Mouse (Mus musculus): Measurements from ENCODE around the gene Snx11.
A peak's percentile ranks its signal among the peaks of the same experiment; 100 is the strongest.
"Not testable (repeated sequence)": the region's sequence is repeated elsewhere in the genome, so short reads cannot be mapped to it uniquely, and the experiment has no call there.

Snx11 gene

DNA sequence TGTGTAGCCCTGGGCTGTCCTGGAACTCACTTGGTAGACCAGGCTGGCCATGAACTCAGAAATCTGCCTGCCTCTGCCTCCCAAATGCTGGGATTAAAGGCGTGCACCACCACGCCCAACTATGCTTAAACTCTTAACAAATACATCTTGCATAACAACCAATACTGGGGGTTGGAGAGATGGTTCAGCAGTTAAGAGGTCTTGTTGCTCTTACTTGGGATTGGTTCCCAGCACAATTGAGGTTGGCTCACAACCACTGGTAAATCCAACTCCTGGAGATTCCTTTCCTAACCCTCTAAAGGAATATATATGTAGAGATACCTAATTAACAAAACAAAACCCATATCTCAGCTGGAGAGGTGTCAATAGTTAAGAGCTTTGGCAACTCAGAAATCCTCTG is 18.7 kb upstream of the Snx11 start:
- no peak for DNase-seq (ENCODE audit: low spot score in 2 of 2)

DNA sequence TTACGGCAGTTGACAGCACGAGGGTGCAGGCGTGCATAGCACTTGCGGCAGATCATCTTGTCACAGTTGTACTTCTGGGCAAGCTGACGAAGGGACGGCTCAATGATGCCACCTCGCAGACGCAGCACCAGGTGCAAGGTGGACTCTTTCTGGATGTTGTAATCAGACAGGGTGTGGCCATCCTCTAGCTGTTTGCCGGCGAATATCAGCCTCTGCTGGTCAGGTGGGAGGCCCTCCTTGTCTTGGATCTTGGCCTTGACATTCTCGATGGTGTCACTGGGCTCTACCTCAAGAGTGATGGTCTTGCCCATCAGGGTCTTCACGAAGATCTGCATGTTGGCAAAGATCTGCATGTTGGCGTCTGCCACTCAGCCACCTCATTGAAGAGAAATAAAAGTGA is 18.1 kb upstream of the Snx11 start:
- DNase-seq (ENCODE audit: low spot score in 2 of 2) = no peak

DNA sequence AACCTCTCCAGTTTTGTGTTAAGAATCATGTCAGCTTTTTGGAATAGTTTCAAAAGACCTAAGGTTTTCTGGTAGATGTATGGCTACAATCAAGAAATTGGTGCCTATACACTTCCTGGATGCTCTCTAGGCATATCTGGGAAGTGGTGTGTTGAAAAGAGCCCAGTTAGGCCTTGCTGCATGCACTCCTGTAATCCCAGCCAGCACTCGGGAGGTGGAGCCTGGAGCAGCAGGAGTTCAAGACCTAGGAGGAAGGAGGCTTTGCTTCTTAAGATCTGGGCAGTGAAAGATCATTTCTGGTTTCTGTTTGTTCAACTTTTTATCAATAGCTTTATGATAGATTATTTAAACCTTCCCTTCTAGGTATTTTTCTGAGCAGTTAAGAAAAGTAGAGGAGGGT is 13.3 kb upstream of the Snx11 start:
- no peak for DNase-seq (ENCODE audit: low spot score in 2 of 2)

DNA sequence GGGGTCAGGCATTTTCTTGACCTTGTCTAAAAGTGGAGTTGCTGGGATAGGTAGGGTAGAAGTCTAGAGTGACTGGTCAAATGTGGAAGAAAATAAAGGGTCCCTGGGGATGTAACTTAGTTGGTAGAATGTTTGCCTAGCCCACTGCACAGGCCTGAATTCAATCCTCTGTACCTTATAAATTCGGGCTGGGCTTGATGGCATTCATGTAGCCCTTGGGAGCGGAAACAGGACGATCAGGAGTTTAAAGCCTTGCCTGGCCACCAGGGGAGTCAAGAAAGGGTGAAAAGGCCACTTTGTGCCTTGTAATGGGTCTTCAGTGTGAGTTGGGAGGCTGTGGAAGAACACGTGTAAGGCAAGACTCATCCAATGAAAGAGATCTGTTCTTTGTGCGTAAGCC is 12.6 kb upstream of the Snx11 start:
- no peak for DNase-seq (ENCODE audit: low spot score in 2 of 2)

DNA sequence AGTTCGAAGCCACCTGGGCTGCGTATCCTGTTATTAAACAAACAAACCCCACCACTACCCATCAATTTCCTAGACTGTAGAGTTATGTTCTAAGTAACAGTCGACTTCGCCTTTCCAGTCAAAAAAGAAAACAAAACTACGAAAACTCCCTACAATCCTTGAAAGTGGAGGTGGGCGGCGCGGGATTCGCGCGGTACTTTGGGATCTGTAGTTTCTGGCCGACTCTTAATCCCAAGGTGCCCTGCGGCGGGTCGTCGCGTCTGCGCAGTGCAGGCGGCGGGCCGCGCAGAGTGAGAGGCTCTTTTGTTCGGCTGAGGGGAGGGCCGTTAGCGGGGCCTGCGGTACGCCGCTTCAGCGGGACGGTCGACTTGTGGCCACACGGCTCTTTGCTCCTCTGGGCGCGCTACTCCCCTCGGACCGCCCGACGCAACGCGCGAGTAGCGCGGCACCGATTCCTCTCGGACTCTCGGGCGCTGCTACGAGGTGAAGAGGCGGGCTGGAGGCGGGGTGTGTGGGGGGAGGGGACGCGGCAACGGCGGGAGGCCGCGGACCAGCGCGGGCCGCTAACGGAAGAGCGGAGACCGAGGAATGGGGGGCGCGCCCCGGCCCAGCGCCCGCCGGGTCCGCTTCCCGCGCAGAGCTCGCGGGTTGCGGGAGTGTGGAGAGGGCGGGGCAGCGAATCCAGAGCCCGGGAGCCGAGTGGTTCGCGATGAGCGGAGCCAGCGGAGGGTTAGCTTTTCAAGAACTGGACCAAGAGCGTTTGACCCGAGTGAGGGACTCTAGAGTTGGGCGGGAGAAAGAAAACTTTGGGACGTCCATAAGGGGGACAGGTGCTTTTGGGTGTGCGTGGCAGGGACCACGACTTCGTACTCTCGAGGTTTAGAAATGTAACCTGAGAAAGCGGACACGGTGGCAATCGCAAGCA is 11.8 kb upstream of the Snx11 start, which contains the start of gene Cbx1:
Cbx1 (plus strand) TSS at position 257 of the 925 bp plus-strand sequence.
- DNase-seq (ENCODE audit: low spot score in 2 of 2) = peak; percentile 91 to 92

DNA sequence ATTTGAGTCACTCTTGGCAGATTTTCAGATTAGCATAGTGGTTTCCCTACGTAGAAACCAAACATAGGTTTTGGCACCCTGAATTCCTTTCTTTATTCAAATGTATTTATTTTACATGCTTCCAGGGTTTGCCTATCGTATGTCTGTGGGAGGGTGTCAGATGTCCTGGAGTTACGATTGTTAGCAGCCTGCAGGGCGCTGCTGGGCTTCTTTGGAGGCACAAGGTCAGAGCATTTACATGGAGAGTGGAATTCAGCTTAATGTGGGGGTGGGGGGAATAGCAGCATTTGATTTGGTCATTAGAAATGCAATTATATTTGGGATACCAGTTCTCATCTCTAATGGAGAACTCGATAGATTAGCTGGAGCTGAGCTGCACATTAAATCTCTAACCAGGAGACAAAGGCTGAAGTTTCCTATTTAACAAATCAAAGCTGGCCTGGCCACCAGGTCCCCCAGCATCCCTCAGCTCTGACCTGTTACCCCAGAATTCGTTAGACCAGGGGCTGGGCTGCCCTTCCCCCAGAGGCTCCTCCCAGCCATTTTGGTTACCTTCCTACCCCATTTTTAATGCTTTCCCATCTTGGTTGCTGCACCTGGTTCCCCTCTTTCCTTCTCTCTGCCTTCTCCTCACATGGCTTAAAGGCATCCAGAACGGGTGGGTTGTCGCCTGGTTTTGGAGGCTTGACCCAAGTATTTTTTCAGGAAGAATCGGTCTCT is 9.5 kb upstream of the Snx11 start:
- DNase-seq (ENCODE audit: low spot score in 2 of 2) = no peak

DNA sequence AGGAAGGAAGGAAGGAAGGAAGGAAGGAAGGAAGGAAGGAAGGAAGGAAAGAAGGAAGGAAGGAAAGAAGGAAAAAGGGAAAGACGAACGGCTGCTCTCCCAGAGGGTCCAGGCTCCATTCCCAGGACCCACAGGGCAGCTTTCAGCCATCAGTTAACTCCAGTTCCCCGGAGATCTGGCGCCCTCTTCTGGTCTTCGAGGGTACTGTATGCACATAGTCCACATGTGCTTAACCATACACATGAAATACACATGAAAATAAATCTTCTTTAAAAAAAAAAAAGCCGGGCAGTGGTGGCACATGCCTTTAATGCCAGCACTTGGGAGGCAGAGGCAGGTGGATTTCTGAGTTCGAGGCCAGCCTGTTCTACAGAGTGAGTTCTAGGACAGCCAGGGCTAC is 7.5 kb upstream of the Snx11 start:
- peak; percentile 54 to 67 for DNase-seq (ENCODE audit: low spot score in 2 of 2)

DNA sequence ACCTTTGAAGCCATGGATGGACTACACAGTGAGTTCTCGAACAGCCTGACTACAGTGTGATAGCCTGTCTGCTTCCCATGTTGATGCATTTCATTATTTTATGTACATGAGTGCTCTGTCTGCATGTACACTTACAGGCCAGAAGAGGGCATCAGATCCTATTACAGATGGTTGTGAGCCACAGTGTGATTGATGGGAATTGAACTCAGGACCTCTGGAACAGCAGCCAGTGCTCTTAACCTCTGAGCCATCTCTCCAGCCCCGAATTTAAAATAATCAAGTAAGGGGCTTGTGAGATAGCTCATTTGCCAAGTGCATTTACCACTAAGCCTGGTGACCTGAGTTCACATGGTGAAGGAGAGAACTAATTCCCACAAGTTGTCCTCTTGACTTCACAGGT is 4.1 kb upstream of the Snx11 start:
- DNase-seq (ENCODE audit: low spot score in 2 of 2) = no peak

- no peak for DNase-seq (ENCODE audit: low spot score in 2 of 2)
Measured at GRCm38 (mm10) chr11:96780306-96780705, 2.9 kb upstream of the Snx11 start.

DNA sequence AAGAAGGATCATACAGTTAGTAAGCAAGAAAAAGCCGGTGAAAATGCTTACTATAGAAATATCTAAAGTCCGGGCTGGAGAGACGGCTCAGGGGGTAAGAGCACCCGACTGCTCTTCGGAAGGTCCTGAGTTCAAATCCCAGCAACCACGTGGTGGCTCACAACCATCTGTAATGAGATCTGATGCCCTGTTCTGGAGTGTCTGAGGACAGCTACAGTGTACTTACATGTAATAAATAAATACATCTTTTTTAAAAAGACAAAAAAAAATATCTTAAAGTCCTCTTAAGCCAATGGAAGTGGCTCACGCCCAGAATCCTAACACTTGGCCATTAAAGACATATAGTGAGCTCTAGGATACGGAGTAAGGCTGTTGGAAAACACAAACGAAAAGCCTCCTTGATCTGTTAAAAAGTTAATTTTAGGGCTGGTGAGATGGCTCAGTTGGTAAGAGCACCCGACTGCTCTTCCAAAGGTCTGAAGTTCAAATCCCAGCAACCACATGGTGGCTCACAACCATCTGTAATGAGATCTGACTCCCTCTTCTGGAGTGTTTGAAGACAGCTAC is 785 bp upstream of the Snx11 start:
- DNase-seq (ENCODE audit: low spot score in 2 of 2) = not testable (repeated sequence)

- no peak for DNase-seq (ENCODE audit: low spot score in 2 of 2)
Measured at GRCm38 (mm10) chr11:96776068-96776467, 1.3 kb downstream of the Snx11 start.

DNA sequence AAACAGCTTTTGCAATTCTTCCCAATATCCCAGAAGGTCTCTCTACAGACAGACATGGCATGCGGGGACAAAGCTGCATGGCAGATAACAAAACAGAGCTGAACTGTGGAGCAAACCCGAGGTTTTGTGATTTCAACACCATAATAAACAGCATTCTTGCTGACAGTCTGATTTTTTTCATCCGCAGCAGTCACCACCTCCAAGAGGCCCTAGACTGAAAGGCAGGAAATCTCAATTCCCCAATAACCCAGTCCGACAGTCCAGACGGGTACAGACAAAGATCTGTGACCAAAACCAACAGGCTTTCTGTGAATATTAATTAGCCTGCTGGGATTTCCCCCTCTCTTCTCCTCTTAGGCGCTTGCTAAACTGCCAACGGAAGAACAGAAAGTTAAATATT is 1.7 kb downstream of the Snx11 start:
- DNase-seq (ENCODE audit: low spot score in 2 of 2) = peak in 1 of 2 experiments; percentile 34

- DNase-seq (ENCODE audit: low spot score in 2 of 2) = no peak
Measured at GRCm38 (mm10) chr11:96775063-96775462, 2.3 kb downstream of the Snx11 start.

- peak; percentile 79 to 83 for DNase-seq (ENCODE audit: low spot score in 2 of 2)
Measured at GRCm38 (mm10) chr11:96774536-96774935, 2.8 kb downstream of the Snx11 start.

DNA sequence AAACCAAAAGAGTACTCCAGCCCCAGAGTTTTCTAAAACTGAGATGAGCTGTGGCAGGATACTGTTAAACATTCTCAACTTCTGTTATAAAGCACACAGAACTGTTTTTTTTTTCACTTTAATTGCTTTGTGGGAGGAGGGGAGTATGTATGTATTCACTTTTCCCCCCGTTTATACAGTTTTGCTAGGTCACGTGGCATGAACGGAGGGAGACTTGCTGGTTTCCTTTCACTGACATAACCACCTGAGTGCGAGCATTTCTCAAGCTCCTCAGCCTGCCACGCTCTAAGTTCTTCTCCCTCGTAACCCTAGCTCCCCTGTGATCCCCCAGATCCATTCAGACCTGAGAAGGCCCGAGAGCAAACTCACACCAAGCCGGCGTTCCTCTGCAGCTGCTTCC is 4.9 kb downstream of the Snx11 start:
- DNase-seq (ENCODE audit: low spot score in 2 of 2) = no peak

DNA sequence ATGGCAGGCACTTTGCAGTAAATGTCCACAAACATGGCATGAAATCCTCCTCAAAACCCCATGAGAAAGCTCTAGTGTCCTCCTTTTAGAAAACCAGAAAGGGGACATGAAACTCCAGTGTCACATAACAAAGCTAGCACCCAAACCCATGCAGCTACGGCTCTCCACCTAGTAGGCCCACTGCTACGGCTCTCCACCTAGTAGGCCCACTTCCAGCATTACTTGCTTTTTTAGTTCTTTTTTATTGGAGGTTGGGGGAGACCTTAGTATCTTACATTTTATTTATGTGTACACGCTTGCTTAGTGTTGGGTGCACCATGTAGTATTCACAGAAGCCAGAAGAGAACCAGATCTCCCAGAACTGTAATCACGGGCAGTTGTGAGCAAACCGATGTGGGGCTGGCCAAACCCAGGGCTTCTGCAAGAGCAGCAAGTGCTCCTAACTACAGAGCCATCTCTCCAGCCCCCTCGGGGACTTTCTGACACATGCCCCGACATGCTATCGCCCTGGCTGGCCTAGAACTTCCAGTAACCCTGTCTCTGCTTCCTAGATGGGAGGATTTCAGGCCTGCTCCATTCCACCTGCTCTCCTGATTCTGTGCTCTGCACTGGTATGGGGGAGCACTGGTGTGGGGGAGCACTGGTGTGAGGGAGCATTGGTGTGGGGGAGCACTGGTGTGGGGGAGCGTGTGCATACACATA is 5.9 kb downstream of the Snx11 start:
- no peak for DNase-seq (ENCODE audit: low spot score in 2 of 2)

DNA sequence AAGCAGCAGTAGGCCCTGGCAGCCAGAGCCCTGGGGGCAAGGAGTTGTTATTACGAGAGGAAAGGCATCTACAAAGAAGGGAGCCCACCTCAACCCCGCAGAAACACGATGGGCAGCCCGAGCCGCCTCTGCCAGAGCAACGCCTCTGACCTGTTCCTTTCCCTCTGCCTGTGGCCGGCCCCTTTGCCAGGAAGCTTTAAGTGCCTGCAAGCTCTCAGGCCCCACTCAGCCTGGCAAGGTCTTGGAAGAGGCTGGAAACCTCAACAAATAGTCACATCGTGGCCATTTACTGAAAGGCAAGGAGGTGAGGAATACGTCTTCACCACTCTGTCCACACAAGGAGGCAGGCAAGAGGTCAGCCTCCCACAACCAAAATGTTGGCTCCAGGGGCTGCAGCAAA is 9.1 kb downstream of the Snx11 start:
- no peak for DNase-seq (ENCODE audit: low spot score in 2 of 2)

GRCm38 (mm10) chr11:96767096-96767495 is 10.3 kb downstream of the Snx11 start:
- DNase-seq (ENCODE audit: low spot score in 2 of 2) = no peak

GRCm38 (mm10) chr11:96766555-96766954 is 10.8 kb downstream of the Snx11 start:
- DNase-seq (ENCODE audit: low spot score in 2 of 2) = no peak

GRCm38 (mm10) chr11:96765645-96766044 is 11.7 kb downstream of the Snx11 start:
- DNase-seq (ENCODE audit: low spot score in 2 of 2) = peak in 1 of 2 experiments; percentile 42

DNA sequence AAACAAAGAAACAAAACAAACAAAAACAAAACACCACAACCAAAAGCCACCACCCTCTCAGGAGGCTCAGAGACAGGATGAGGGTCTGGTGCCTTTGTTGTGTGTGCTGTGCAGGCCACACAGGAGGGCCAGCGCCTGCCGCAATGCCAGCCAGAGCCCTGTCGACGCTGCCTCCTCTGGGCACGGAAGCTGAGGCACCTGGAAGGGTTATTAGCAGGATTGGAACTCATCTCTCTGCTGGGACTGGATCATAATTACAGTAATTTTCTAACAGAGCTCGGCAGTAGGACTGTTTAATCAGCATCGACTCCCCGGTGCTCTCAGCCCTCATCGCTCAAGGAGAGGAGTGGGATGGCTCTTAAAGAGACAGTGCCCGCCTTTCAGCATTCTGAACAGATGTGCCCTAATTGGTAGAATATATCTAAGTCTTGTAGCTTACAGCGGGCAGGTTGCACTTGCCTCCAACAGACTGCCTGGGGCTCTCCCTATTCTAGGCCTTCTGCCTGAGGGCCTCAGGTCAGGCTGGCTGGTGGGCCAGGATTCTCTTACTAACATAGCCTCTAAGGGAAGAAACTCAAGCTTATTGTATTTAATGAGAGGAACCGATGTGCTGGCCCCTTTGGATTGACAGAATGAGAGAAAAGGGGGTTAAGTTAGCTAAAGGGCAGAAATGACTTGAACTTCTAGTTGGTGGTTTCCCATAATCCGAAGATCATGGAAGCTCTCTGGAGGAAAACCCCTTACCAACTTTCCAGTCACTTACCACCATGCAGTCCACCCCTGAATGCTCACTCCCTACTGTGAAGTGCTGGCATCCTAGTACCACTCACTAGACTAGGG is 12.6 kb downstream of the Snx11 start:
- no peak for DNase-seq (ENCODE audit: low spot score in 2 of 2)

Data from spleen, postnatal 36 days (tissue).